Mouse (Mus musculus) heart, embryonic 11.5 days (tissue): Measurements from ENCODE around the gene Zfp622. TPM values are rescaled to one million over a fixed set of nuclear protein-coding genes. Genes with fewer than 3 reads are reported as not detected.

Experiments used
- ATAC-seq: fragments of 200-750 bp; cut with Nextera tagmentation; replicated peaks from 2 replicates; pipeline ENCODE4 v1.8.0; 2017; ENCODE audit warnings: moderate library complexity; ENCODE audit not compliant: insufficient number of reproducible peaks, low FRiP score, low TSS enrichment
- H3K27ac ChIP-seq: fragments of 300-500 bp; sonication (generic); 2 replicates; pipeline ENCODE4 v1.5.1; 2014; ENCODE audit warnings: mild to moderate bottlenecking, low read depth, low read length
- H3K27me3 ChIP-seq: fragments of 300-500 bp; sonication (generic); 2 replicates; pipeline ENCODE4 v1.6.1; 2014; ENCODE audit warnings: mild to moderate bottlenecking, low read length, mixed read lengths; ENCODE audit not compliant: control insufficient read depth, insufficient read depth
- H3K36me3 ChIP-seq: fragments of 300-500 bp; sonication (generic); 2 replicates; pipeline ENCODE4 v1.6.1; 2014; ENCODE audit warnings: mild to moderate bottlenecking, low read length, moderate library complexity, mixed read lengths; ENCODE audit not compliant: control insufficient read depth, insufficient read depth
- H3K4me1 ChIP-seq: fragments of 300-500 bp; sonication (generic); 2 replicates; pipeline ENCODE4 v1.6.1; 2014; ENCODE audit warnings: low read length; ENCODE audit not compliant: control insufficient read depth, insufficient read depth
- H3K4me2 ChIP-seq: fragments of 300-500 bp; sonication (generic); 2 replicates; pipeline ENCODE4 v1.6.1; 2014; ENCODE audit warnings: mild to moderate bottlenecking, moderate library complexity
- H3K4me3 ChIP-seq: fragments of 300-500 bp; sonication (generic); 2 replicates; pipeline ENCODE4 v1.5.1; 2014; ENCODE audit warnings: low read depth, low read length
- H3K9ac ChIP-seq: fragments of 300-500 bp; sonication (generic); 2 replicates; pipeline ENCODE4 v1.6.1; 2014; ENCODE audit warnings: mild to moderate bottlenecking, low read depth, low read length, moderate library complexity
- H3K9me3 ChIP-seq: fragments of 300-500 bp; sonication (generic); replicated peaks from 2 replicates; pipeline ENCODE4 v1.6.1; 2016; ENCODE audit warnings: low read length; ENCODE audit not compliant: control insufficient read depth
- WGBS: fragments of 180-500 bp; shearing (Covaris S2); extraction: QIAGEN DNeasy Blood & Tissue Kit; methylation state at CpG from one replicate; pipeline ENCODE4 v1.1.7; 2014; ENCODE audit not compliant: insufficient replicate concordance; 5-methylcytosine and 5-hydroxymethylcytosine counted together
- polyA plus RNA-seq: library from polyadenylated mRNA; unstranded; fragments of >200 nt; fragmentation: Nextera tagmentation; extraction: Ambion mirVana; gene quantifications from 2 replicates; pipeline ENCODE4 v1.2.1, GENCODE M21; 2014

Gene Zfp622
- polyA plus RNA-seq, 1 experiment from 2014 or later: 22.6 TPM

- H3K9ac ChIP-seq: no peak overlapping the region
- no peaks in the 10 kb centered on the region for H3K27me3 ChIP-seq
- H3K9me3 ChIP-seq: no peaks in the 10 kb centered on the region
- no peak overlapping the region for H3K27ac ChIP-seq
- no peak overlapping the region for H3K4me2 ChIP-seq
- no peak overlapping the region for H3K4me3 ChIP-seq
- peaks cover 18% of the 10 kb centered on the region; the same call in 1 of the 2 replicates for H3K4me1 ChIP-seq
- no peak for ATAC-seq
- WGBS: 87% methylated on average over 7 of the region's 7 CpGs
- H3K36me3 ChIP-seq: no peaks in the 10 kb centered on the region
Observed at GRCm38 (mm10) chr15:25946482-25946881, 37.7 kb upstream of the Zfp622 start.

- Histone ChIP-seq H3K36me3 (no peaks in the 10 kb centered on the region), H3K9me3 (no peaks in the 10 kb centered on the region), H3K27me3 (no peaks in the 10 kb centered on the region), H3K4me1 (peaks cover 18% of the 10 kb centered on the region; the same call in 1 of the 2 replicates), H3K9ac (no peak overlapping the region), H3K4me2 (no peak overlapping the region), H3K27ac (no peak overlapping the region), H3K4me3 (no peak overlapping the region)
- no peak for ATAC-seq
- 70% methylated on average over 8 of the region's 8 CpGs for WGBS
Observed at GRCm38 (mm10) chr15:25947383-25947782, 36.8 kb upstream of the Zfp622 start.

- Histone ChIP-seq H3K4me1 (peaks cover 16% of the 10 kb centered on the region; the same call in 1 of the 2 replicates), H3K4me2 (no peak overlapping the region), H3K27ac (no peak overlapping the region), H3K9ac (no peak overlapping the region), H3K4me3 (no peak overlapping the region), H3K27me3 (no peaks in the 10 kb centered on the region), H3K36me3 (no peaks in the 10 kb centered on the region), H3K9me3 (no peaks in the 10 kb centered on the region)
- WGBS: 76% methylated on average over 26 of the region's 26 CpGs
- ATAC-seq: no peak
Observed at GRCm38 (mm10) chr15:25948257-25949223, 35.6 kb upstream of the Zfp622 start.

- H3K4me1 ChIP-seq: peaks cover 15% of the 10 kb centered on the region; the same call in 1 of the 2 replicates
- no peak for ATAC-seq
Observed at GRCm38 (mm10) chr15:25949696-25950095, 34.5 kb upstream of the Zfp622 start.

GRCm38 (mm10) chr15:25950584-25950983 is 33.6 kb upstream of the Zfp622 start:
- Histone ChIP-seq H3K36me3 (no peaks in the 10 kb centered on the region), H3K4me1 (peaks cover 12% of the 10 kb centered on the region; the same call in 1 of the 2 replicates), H3K4me3 (no peak overlapping the region), H3K4me2 (no peak overlapping the region), H3K9me3 (no peaks in the 10 kb centered on the region), H3K27ac (no peak overlapping the region), H3K27me3 (no peaks in the 10 kb centered on the region), H3K9ac (no peak overlapping the region)
- no peak for ATAC-seq
- WGBS: 80% methylated on average over 5 of the region's 5 CpGs

More at GRCm38 (mm10) chr15:25949696-25950095, 34.5 kb upstream of the Zfp622 start:
- Histone ChIP-seq H3K36me3 (no peaks in the 10 kb centered on the region), H3K9ac (no peak overlapping the region), H3K4me2 (no peak overlapping the region), H3K27ac (no peak overlapping the region), H3K4me3 (no peak overlapping the region), H3K27me3 (no peaks in the 10 kb centered on the region), H3K9me3 (no peaks in the 10 kb centered on the region)
- 78% methylated on average over 9 of the region's 9 CpGs for WGBS

GRCm38 (mm10) chr15:25951037-25951436 is 33.1 kb upstream of the Zfp622 start:
- Histone ChIP-seq H3K4me2 (no peak overlapping the region), H3K4me3 (no peak overlapping the region), H3K4me1 (peaks cover 12% of the 10 kb centered on the region; the same call in 1 of the 2 replicates), H3K27ac (no peak overlapping the region), H3K27me3 (no peaks in the 10 kb centered on the region), H3K9ac (no peak overlapping the region), H3K9me3 (no peaks in the 10 kb centered on the region), H3K36me3 (no peaks in the 10 kb centered on the region)
- 57% methylated on average over 4 of the region's 4 CpGs for WGBS
- ATAC-seq: no peak

GRCm38 (mm10) chr15:25956001-25956400 is 28.2 kb upstream of the Zfp622 start:
- Histone ChIP-seq H3K4me3 (no peak overlapping the region), H3K4me1 (peaks cover 7% of the 10 kb centered on the region; the same call in 1 of the 2 replicates), H3K27ac (no peak overlapping the region), H3K9me3 (no peaks in the 10 kb centered on the region), H3K36me3 (no peaks in the 10 kb centered on the region), H3K27me3 (no peaks in the 10 kb centered on the region), H3K9ac (no peak overlapping the region), H3K4me2 (no peak overlapping the region)
- WGBS: 58% methylated on average over 5 of the region's 5 CpGs
- ATAC-seq: no peak

- no peak for ATAC-seq
- Histone ChIP-seq H3K4me3 (no peak overlapping the region), H3K9ac (no peak overlapping the region), H3K4me1 (0 out of 2 replicates have a peak, but pooled peaks cover 4% of the 10 kb centered on the region), H3K27me3 (no peaks in the 10 kb centered on the region), H3K9me3 (no peaks in the 10 kb centered on the region), H3K27ac (no peak overlapping the region), H3K4me2 (no peak overlapping the region), H3K36me3 (no peaks in the 10 kb centered on the region)
- WGBS: 50% methylated on average over 11 of the region's 11 CpGs
Observed at GRCm38 (mm10) chr15:25956422-25957117, 27.6 kb upstream of the Zfp622 start.
